Mouse (Mus musculus) liver, postnatal 0 days (tissue): ENCODE measurements around the gene Trim41.

Experiments
- CTCF ChIP-seq: sonication (generic); IDR thresholded peaks from 2 replicates; pipeline ENCODE4 v1.5.1; 2016; ENCODE audit warnings: antibody characterized with exemption, low read depth
- EP300 ChIP-seq: IDR thresholded peaks from 2 replicates; pipeline ENCODE4 v1.6.1; 2016; ENCODE audit warnings: antibody characterized with exemption, low read depth, mild to moderate bottlenecking

DNA sequence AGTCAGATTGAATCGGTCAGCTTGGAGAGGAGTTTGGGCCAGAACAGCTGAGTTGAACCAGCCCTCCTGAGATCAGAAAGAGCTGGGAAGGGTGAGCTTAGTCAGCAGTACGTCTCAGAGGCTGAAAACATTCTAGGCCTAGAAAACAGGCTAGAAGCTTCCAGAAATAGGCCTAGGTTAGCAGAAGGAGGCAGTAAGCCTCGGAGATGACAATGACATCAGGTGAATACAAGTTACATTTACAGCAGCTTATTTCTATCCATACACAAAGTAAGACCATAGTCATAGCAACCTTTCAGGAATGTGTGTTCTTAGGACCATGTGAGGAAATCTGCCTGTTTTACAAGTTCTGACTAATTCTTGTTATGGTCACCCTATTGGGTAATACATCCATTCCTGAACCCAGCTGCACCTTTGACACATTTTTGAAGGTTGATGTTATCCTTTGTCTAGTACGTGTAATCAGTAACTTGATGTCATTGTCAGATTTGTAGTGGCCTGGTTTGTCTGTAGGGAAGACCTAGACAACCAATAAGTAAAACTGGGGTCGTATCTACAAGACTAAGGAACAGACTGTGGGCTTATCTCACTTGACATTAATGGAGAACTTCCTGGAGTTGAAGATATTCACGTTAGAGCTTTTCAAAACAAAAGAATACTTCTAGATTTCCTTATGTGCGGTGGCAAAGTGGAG, 2.6 kb upstream of the Trim41 start:
- TF ChIP-seq CTCF (no peak), EP300 (no peak)
